In the genomic region with DNA sequence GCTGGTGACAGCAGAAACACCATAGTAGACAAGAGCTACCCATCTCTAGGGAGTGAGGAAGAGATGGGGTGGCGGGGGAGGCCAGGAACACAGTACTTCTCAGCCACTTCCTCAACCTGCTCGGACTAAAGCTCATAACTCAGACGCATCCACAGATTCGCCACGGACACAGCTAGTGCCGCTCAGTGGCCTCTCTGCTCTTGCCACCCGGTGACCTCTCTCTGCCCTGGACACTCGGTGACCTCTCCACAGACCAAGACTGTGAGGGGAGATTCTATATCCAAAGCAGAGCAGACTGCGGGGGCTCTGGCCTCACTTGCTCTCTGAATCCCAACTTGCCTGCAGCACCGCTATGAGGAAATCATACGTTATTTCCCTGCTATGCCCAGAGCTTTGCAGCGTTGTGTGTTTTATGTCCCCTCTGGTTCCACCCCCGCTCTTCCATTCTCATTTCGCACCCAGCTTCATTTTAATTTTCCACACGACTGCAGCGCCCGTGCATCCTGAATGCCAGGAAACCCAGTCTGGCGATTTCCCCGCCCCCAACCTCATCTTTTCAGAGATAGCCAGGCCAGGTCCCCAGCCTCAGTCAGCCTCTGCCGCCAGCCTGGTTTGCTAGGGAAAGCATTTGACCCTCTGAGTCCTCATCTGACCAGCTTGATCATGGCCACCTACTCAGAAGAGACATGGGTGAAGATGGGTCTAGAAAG, we compare ENCODE assay signal across 18 mouse cellular contexts. TPM values are rescaled to one million over a fixed set of nuclear protein-coding genes. Genes with fewer than 3 reads are reported as not detected.
DNase-seq lines count a peak whose midpoint lies in the region; ATAC-seq and TF ChIP-seq lines count a peak whose summit lies in the region.
"Had no signal": no experiment of that assay in that cellular context is flagged by ENCODE, and none has a peak within 500 bp of the region (broad histone marks: within the 10 kb centered on the region; RNA-seq: fewer than 3 reads in every experiment).

No protein-coding gene starts in this region.

- no peaks in the 10 kb centered on the region for H3K4me1 ChIP-seq in kidney, postnatal 0 days (replicated peaks; ENCODE audit: insufficient read depth, low read length)
- 0 out of 2 replicates have a peak, but pooled peaks cover 6% of the 10 kb centered on the region for H3K4me1 ChIP-seq in neural tube, embryonic 14.5 days (ENCODE audit: control insufficient read depth, insufficient read depth, low read length)
- H3K4me1 ChIP-seq: limb, embryonic 13.5 days had no signal

- no peak overlapping the region for H3K4me3 ChIP-seq in kidney, postnatal 0 days (replicated peaks; ENCODE audit: low read depth, low read length)
- H3K4me3 ChIP-seq in neural tube, embryonic 14.5 days (ENCODE audit: low read depth, low read length) = no peak overlapping the region
- H3K4me3 ChIP-seq: erythroblast, embryonic 14.5 days; limb, embryonic 13.5 days had no signal

- no peak for ATAC-seq in kidney, postnatal 0 days (replicated peaks; ENCODE audit: low FRiP score, low read depth)
- ATAC-seq in neural tube, embryonic 14.5 days (ENCODE audit: low read depth) = 0 out of 2 replicates have a peak, but pooled peaks have one; percentile 31
- ATAC-seq: intestine, postnatal 0 days had no signal

- H3K9ac ChIP-seq in kidney, postnatal 0 days (ENCODE audit: low read depth, low read length) = no peak overlapping the region
- H3K9ac ChIP-seq in neural tube, embryonic 14.5 days (replicated peaks; ENCODE audit: low read depth, low read length) = no peak overlapping the region
- H3K9ac ChIP-seq: limb, embryonic 13.5 days had no signal

- no peaks in the 10 kb centered on the region for H3K36me3 ChIP-seq in kidney, postnatal 0 days (ENCODE audit: insufficient read depth, low read length)
- no peaks in the 10 kb centered on the region for H3K36me3 ChIP-seq in neural tube, embryonic 14.5 days (ENCODE audit: control insufficient read depth, insufficient read depth, low read length)
- H3K36me3 ChIP-seq: limb, embryonic 13.5 days had no signal

- no peak overlapping the region for H3K27ac ChIP-seq in kidney, postnatal 0 days
- peak overlapping the region; percentile 44 for H3K27ac ChIP-seq in neural tube, embryonic 14.5 days (ENCODE audit: low read depth, low read length)
- H3K27ac ChIP-seq: limb, embryonic 13.5 days had no signal

- peak; percentile 70 to 80 for DNase-seq in cerebellum, postnatal 14 days
- DNase-seq in cerebellum, postnatal 36 days = no peak
- DNase-seq in kidney, postnatal 0 days (ENCODE audit: low spot score) = no peak
- no peak for DNase-seq in kidney, adult 11 months
- DNase-seq in retina, postnatal 1 day = peak; percentile 42
- no peak for DNase-seq in retina, embryonic 14.5 days (ENCODE audit: low spot score)
- no peak for DNase-seq in Muller cell, postnatal 12 days (ENCODE audit: inconsistent ontology term)
- DNase-seq: cerebellum, adult 11-12 months; embryo, embryonic 11 days; lung, adult 18-20 months; spleen, adult 18-20 months; thymus, postnatal 4 days had no signal

- TF ChIP-seq CTCF in kidney, postnatal 0 days (IDR thresholded peaks at IDR 0.05; ENCODE audit: low read depth) = no peak

- H3K27me3 ChIP-seq in kidney, postnatal 0 days (ENCODE audit: insufficient read depth, low read length) = no peaks in the 10 kb centered on the region
- H3K27me3 ChIP-seq in neural tube, embryonic 14.5 days (ENCODE audit: control insufficient read depth, insufficient read depth, low read length) = no peaks in the 10 kb centered on the region

- no peaks in the 10 kb centered on the region for H3K9me3 ChIP-seq in kidney, postnatal 0 days (replicated peaks; ENCODE audit: low read length)
- no peaks in the 10 kb centered on the region for H3K9me3 ChIP-seq in neural tube, embryonic 14.5 days (ENCODE audit: control insufficient read depth, low read length)
- H3K9me3 ChIP-seq: limb, embryonic 13.5 days had no signal

- WGBS in kidney, postnatal 0 days = 36% methylated on average over 20 of the region's 20 CpGs
- 43% methylated on average over 20 of the region's 20 CpGs for whole genome bisulfite sequencing in neural tube, embryonic 14.5 days

- H3K4me2 ChIP-seq in kidney, postnatal 0 days (ENCODE audit: low read length) = peak overlapping the region; percentile 23; the same call in 1 of the 2 replicates
- H3K4me2 ChIP-seq in neural tube, embryonic 14.5 days (ENCODE audit: low read depth, low read length) = no peak overlapping the region
- H3K4me2 ChIP-seq: limb, embryonic 13.5 days had no signal

RNA-seq across cellular contexts. Expression of gene Tmem114, which starts 7.8 kb away (rescaled TPM):
- polyA plus RNA-seq in kidney, postnatal 0 days (2015; fragmentation: Nextera tagmentation; extraction: Ambion mirVana) = not detected in 2 replicates
- 0.19 and 0.28 TPM in 2 replicates for polyA plus RNA-seq in neural tube, embryonic 14.5 days (2014; fragmentation: Nextera tagmentation; extraction: Ambion mirVana)
- polyA plus RNA-seq: erythroblast, embryonic 14.5 days; heart, embryonic 16.5 days; intestine, postnatal 0 days; stomach, embryonic 16.5 days had no signal

RNA-seq across cellular contexts. Expression of gene Mettl22, which starts 53.4 kb away (rescaled TPM):
- polyA plus RNA-seq in kidney, postnatal 0 days (2015; fragmentation: Nextera tagmentation; extraction: Ambion mirVana) = 15.2 and 18.4 TPM in 2 replicates
- polyA plus RNA-seq in neural tube, embryonic 14.5 days (2014; fragmentation: Nextera tagmentation; extraction: Ambion mirVana) = 48.4 and 63.4 TPM in 2 replicates

Comparison
In these comparisons a context has a peak if more than half of its experiments do, and no peak if none do; other contexts are left out.
1. DNase-seq: peak in cerebellum, postnatal 14 days (2 of 2) and retina, postnatal 1 day (single experiment); none in cerebellum, postnatal 36 days (0 of 2), kidney, postnatal 0 days (single experiment), kidney, adult 11 months (single experiment), retina, embryonic 14.5 days (single experiment) and Muller cell, postnatal 12 days (single experiment).